Mouse (Mus musculus): ENCODE measurements around the gene Arid5a. TPM values are rescaled to one million over a fixed set of nuclear protein-coding genes. Genes with fewer than 3 reads are reported as not detected.

Gene Arid5a
- polyA plus RNA-seq, 1 experiment from 2014 or later = 4.0 TPM

DNA sequence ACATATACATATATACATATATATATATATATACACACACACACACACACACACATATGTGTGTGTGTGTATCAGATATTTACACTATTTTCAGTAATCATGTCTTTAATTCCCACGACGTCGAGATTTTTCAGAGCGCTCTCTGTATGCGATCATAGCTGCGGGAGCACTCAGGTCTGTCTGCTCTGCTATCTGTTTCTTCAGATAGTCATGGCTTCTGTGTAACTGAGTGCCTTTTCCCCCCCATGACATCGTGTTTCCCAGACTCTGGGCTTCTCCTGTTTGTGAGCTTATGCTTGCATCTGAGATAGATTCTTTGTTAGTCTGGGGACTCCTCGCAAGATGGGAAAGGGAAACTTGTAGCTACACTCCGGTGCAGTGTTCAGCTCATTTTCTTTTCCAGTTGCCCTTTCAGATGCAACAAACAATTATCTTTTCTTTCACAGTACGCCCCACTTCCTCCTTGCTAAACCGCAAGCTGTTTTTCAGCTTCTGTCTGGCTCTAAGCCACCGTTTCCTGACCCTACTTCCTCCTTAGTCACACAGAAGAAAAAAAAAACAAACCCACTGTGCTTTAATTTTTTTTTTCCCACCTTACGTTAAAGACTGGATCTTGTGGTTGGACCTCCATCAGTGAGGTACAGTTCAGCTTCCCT is 43.6 kb upstream of the Arid5a start:
- Histone ChIP-seq H3K27ac (replicated peaks) (peak overlapping the region; percentile 70), H3K4me1 (replicated peaks; ENCODE audit: control insufficient read depth, insufficient read depth) (no peaks in the 10 kb centered on the region), H3K36me3 (ENCODE audit: control insufficient read depth, insufficient read depth, low read length) (no peaks in the 10 kb centered on the region; the same call in 1 of the 2 replicates), H3K27me3 (ENCODE audit: control insufficient read depth, insufficient read depth, low read length) (no peaks in the 10 kb centered on the region), H3K4me2 (replicated peaks; ENCODE audit: low read depth) (no peak overlapping the region; the same call in 1 of the 2 replicates), H3K4me3 (ENCODE audit: low read depth, low read length) (no peak overlapping the region), H3K9me3 (ENCODE audit: control insufficient read depth, low read length) (no peaks in the 10 kb centered on the region), H3K9ac (ENCODE audit: low read length) (no peak overlapping the region)
- 42% methylated on average over 13 of the region's 13 CpGs for WGBS
- no peak for TF ChIP-seq CTCF (IDR thresholded peaks at IDR 0.05; ENCODE audit: low read depth)
- TF ChIP-seq EP300 (optimal IDR thresholded peaks at IDR 0.05) = no peak
- peak; percentile 65 for DNase-seq (ENCODE audit: low spot score)
- no peak for ATAC-seq (ENCODE audit: low FRiP score, low TSS enrichment)

DNA sequence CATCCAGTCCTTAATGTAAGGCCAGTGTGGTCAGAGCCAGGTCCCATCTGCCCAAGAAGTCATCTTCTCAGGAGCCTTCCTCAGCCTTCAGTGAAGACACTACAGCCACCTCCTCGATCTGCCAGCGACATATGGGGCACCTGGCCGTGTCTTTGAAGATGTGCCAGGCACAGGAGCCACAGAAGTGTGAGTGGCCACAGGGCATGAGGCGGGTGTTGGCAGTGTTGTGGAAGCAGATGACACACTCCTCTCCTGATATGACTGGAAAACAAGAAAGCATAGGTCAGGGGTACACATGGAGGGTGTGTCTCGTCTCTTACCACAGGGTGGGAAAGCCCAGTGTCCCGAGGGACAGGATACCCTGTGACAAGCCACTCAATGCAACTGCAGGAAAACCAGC is 41.2 kb upstream of the Arid5a start:
- DNase-seq (ENCODE audit: low spot score) (no peak), ATAC-seq (ENCODE audit: low FRiP score, low TSS enrichment) (no peak)
- Histone ChIP-seq H3K27me3 (ENCODE audit: control insufficient read depth, insufficient read depth, low read length) (no peaks in the 10 kb centered on the region), H3K27ac (replicated peaks) (no peak overlapping the region), H3K36me3 (ENCODE audit: control insufficient read depth, insufficient read depth, low read length) (no peaks in the 10 kb centered on the region; the same call in 1 of the 2 replicates), H3K4me3 (ENCODE audit: low read depth, low read length) (no peak overlapping the region), H3K4me2 (replicated peaks; ENCODE audit: low read depth) (no peak overlapping the region), H3K4me1 (replicated peaks; ENCODE audit: control insufficient read depth, insufficient read depth) (peaks cover 9% of the 10 kb centered on the region), H3K9ac (ENCODE audit: low read length) (no peak overlapping the region), H3K9me3 (ENCODE audit: control insufficient read depth, low read length) (no peaks in the 10 kb centered on the region)
- TF ChIP-seq EP300 (optimal IDR thresholded peaks at IDR 0.05) = no peak
- no peak for TF ChIP-seq CTCF (IDR thresholded peaks at IDR 0.05; ENCODE audit: low read depth)
- 76% methylated on average over 6 of the region's 6 CpGs for WGBS

DNA sequence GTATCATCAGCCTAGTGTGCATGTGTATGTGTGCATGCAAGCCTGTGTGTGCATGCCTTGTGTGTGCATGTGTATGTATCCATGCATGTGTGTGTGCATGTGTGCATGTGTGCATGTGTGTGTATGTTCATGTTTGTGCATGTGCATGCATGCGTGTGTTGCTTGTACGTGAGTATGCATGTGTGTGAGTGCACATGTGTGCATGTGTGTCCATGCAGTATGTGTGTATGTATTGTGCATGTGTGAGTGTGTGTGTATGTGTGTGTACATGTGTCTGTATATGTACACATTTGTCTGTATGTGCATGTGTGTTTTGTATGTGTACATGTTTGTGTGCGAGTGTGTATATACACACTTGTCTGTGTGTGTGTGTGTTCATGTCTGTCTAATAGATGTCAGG is 39.9 kb upstream of the Arid5a start:
- DNase-seq (ENCODE audit: low spot score) (no peak), ATAC-seq (ENCODE audit: low FRiP score, low TSS enrichment) (no peak)
- Histone ChIP-seq H3K4me3 (ENCODE audit: low read depth, low read length) (no peak overlapping the region), H3K4me1 (replicated peaks; ENCODE audit: control insufficient read depth, insufficient read depth) (peaks cover 14% of the 10 kb centered on the region), H3K27ac (replicated peaks) (no peak overlapping the region), H3K4me2 (replicated peaks; ENCODE audit: low read depth) (no peak overlapping the region), H3K9me3 (ENCODE audit: control insufficient read depth, low read length) (no peaks in the 10 kb centered on the region), H3K27me3 (ENCODE audit: control insufficient read depth, insufficient read depth, low read length) (no peaks in the 10 kb centered on the region), H3K36me3 (ENCODE audit: control insufficient read depth, insufficient read depth, low read length) (no peaks in the 10 kb centered on the region; the same call in 1 of the 2 replicates), H3K9ac (ENCODE audit: low read length) (no peak overlapping the region)
- no peak for TF ChIP-seq EP300 (optimal IDR thresholded peaks at IDR 0.05)
- no peak for TF ChIP-seq CTCF (IDR thresholded peaks at IDR 0.05; ENCODE audit: low read depth)
- WGBS = 95% methylated on average over 3 of the region's 3 CpGs

DNA sequence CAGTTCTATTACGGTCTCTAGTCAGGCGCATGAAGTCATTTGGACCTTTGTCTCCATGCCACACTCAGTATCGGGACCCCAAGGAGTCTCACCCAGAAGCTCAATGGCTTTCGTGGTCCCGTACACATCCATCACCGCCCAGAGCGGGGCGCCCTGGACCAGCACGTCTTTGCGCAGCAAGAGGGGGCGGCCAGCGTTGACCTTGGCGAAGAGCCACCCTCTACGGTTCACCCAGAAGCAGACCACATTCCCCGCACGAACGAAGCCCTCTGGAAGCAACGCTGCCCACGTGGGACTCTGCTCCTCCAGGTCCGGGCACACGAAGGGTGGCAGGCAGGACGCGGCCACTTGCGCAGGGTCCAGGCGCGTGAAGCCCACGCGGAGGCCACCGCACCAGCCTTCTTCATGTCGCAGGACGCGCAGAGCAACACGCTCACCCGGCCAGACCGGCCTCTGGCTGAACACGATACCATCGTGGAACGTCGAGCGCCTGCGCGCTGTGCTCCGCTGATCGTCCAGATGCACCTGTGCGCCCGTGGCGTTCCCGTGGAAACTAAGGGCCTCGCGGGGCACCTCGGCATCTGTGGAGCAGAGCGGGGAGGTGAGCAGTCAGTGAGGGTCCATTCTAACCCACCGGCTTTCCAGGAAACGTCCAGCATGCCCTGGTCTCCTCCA is 38.3 kb upstream of the Arid5a start:
- TF ChIP-seq EP300 (optimal IDR thresholded peaks at IDR 0.05) = no peak
- TF ChIP-seq CTCF (IDR thresholded peaks at IDR 0.05; ENCODE audit: low read depth) = no peak
- Histone ChIP-seq H3K9me3 (ENCODE audit: control insufficient read depth, low read length) (no peaks in the 10 kb centered on the region), H3K27ac (replicated peaks) (no peak overlapping the region), H3K4me3 (ENCODE audit: low read depth, low read length) (no peak overlapping the region; the same call in 1 of the 2 replicates), H3K36me3 (ENCODE audit: control insufficient read depth, insufficient read depth, low read length) (no peaks in the 10 kb centered on the region; the same call in 1 of the 2 replicates), H3K4me1 (replicated peaks; ENCODE audit: control insufficient read depth, insufficient read depth) (peaks cover 14% of the 10 kb centered on the region), H3K9ac (ENCODE audit: low read length) (no peak overlapping the region), H3K4me2 (replicated peaks; ENCODE audit: low read depth) (peak overlapping the region; percentile 31), H3K27me3 (ENCODE audit: control insufficient read depth, insufficient read depth, low read length) (no peaks in the 10 kb centered on the region)
- ATAC-seq (ENCODE audit: low FRiP score, low TSS enrichment) (no peak), DNase-seq (ENCODE audit: low spot score) (peak; percentile 22)
- 50% methylated on average over 54 of the region's 54 CpGs for WGBS

DNA sequence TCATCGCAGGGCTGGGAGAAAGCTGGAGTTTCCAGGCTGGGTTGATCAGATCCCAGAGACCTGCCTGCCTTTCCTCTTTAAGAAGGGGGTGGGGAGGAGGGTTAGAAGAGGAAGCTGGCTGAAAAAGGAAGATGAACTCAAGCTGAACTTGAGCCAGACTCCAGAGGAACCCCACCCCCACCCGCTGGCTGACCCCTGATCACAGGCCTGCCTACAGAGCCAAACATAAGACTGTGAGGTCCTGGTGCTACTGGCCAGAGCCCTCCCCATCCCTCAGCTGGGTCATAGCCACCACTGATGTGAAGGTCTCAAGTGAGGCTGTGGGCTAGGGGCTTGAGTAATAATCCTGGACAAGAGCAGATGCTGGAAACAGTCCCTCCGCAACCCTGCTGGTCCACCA is 36.9 kb upstream of the Arid5a start:
- DNase-seq (ENCODE audit: low spot score) (peak; percentile 67), ATAC-seq (ENCODE audit: low FRiP score, low TSS enrichment) (peak; percentile 3; the same call in 1 of the 2 replicates)
- no peaks in the 10 kb centered on the region; the same call in 1 of the 2 replicates for H3K36me3 ChIP-seq (ENCODE audit: control insufficient read depth, insufficient read depth, low read length)
- H3K27me3 ChIP-seq (ENCODE audit: control insufficient read depth, insufficient read depth, low read length) = no peaks in the 10 kb centered on the region
- H3K27ac ChIP-seq (replicated peaks) = peak overlapping the region; percentile 95
- H3K9me3 ChIP-seq (ENCODE audit: control insufficient read depth, low read length) = no peaks in the 10 kb centered on the region
- peaks cover 16% of the 10 kb centered on the region for H3K4me1 ChIP-seq (replicated peaks; ENCODE audit: control insufficient read depth, insufficient read depth)
- H3K4me3 ChIP-seq (ENCODE audit: low read depth, low read length) = no peak overlapping the region
- 40% methylated on average over 3 of the region's 3 CpGs for WGBS
- TF ChIP-seq EP300 (optimal IDR thresholded peaks at IDR 0.05) = no peak
- TF ChIP-seq CTCF (IDR thresholded peaks at IDR 0.05; ENCODE audit: low read depth) = no peak
- peak overlapping the region; percentile 33 for H3K4me2 ChIP-seq (replicated peaks; ENCODE audit: low read depth)
- no peak overlapping the region for H3K9ac ChIP-seq (ENCODE audit: low read length)
